ENCODE assay signal across 9 mouse cellular contexts in genomic region chr16:50689525-50689924, GRCm38 (mm10).
DNase-seq lines count a peak whose midpoint lies in the region; ATAC-seq and TF ChIP-seq lines count a peak whose summit lies in the region.
"Had no signal": no experiment of that assay in that cellular context is flagged by ENCODE, and none has a peak within 500 bp of the region (broad histone marks: within the 10 kb centered on the region; RNA-seq: fewer than 3 reads in every experiment).

No protein-coding gene starts in this region.

- H3K4me1 ChIP-seq in heart, adult 2 months (ENCODE audit: control insufficient read depth, insufficient read depth, low read length), result peaks cover 1% of the 10 kb centered on the region; the same call in 1 of the 2 replicates
- no peaks in the 10 kb centered on the region for H3K4me1 ChIP-seq in liver, embryonic 14.5 days (replicated peaks; ENCODE audit: control insufficient read depth in 2 of 2, insufficient read depth in 2 of 2, low read length in 1 of 2)
- 0 out of 2 replicates have a peak, but pooled peaks cover 5% of the 10 kb centered on the region for H3K4me1 ChIP-seq in liver, embryonic 12.5 days
- peaks cover 25% of the 10 kb centered on the region for H3K4me1 ChIP-seq in bone marrow macrophage, adult 2 months (ENCODE audit: control insufficient read depth, insufficient read depth, low read length)
- H3K4me1 ChIP-seq in intestine, postnatal 0 days (replicated peaks; ENCODE audit: control insufficient read depth, insufficient read depth, low read length), result no peaks in the 10 kb centered on the region

- ATAC-seq in liver, embryonic 14.5 days (ENCODE audit: insufficient read depth), result no peak
- no peak for ATAC-seq in liver, embryonic 12.5 days
- no peak for ATAC-seq in intestine, postnatal 0 days

- DNase-seq in heart, adult 2 months, result no peak
- DNase-seq in heart, postnatal 14 days, result no peak
- no peak for DNase-seq in liver, embryonic 14.5 days (ENCODE audit: low read depth in 3 of 3, low spot score in 3 of 3)
- DNase-seq in testis, postnatal 14 days (ENCODE audit: low spot score), result no peak
- no peak for DNase-seq in adrenal gland, postnatal 14 days
- DNase-seq: right cerebral cortex, postnatal 25 days had no signal

- no peak for TF ChIP-seq EP300 in heart, adult 2 months (IDR thresholded peaks at IDR 0.05; ENCODE audit: insufficient read depth, low read depth, low read length)
- no peak for TF ChIP-seq EP300 in liver, embryonic 14.5 days (IDR thresholded peaks at IDR 0.05; ENCODE audit: low read depth)

- H3K36me3 ChIP-seq in heart, adult 2 months (ENCODE audit: control insufficient read depth, insufficient read depth, low read length), result no peaks in the 10 kb centered on the region
- no peaks in the 10 kb centered on the region for H3K36me3 ChIP-seq in liver, embryonic 14.5 days (replicated peaks; ENCODE audit: control insufficient read depth, insufficient read depth, low read depth)
- no peaks in the 10 kb centered on the region for H3K36me3 ChIP-seq in liver, embryonic 12.5 days
- no peaks in the 10 kb centered on the region for H3K36me3 ChIP-seq in intestine, postnatal 0 days (ENCODE audit: control insufficient read depth, insufficient read depth)

- no peaks in the 10 kb centered on the region for H3K79me2 ChIP-seq in heart, adult 2 months (replicated peaks; ENCODE audit: control insufficient read depth, insufficient read depth, low read length)

- H3K4me3 ChIP-seq in heart, adult 2 months, result peak overlapping the region; percentile 39
- no peak overlapping the region for H3K4me3 ChIP-seq in liver, embryonic 14.5 days (ENCODE audit: insufficient read depth in 1 of 2, low read depth in 2 of 2, low read length in 2 of 2)
- H3K4me3 ChIP-seq in liver, embryonic 12.5 days, result no peak overlapping the region
- peak overlapping the region; percentile 75 for H3K4me3 ChIP-seq in bone marrow macrophage, adult 2 months (ENCODE audit: insufficient read depth, low read length)
- H3K4me3 ChIP-seq in intestine, postnatal 0 days (ENCODE audit: low read depth, low read length), result peak overlapping the region; percentile 9; the same call in 1 of the 2 replicates

- H3K27me3 ChIP-seq in heart, adult 2 months (ENCODE audit: control insufficient read depth, insufficient read depth, low read length), result no peaks in the 10 kb centered on the region
- H3K27me3 ChIP-seq in liver, embryonic 14.5 days (ENCODE audit: control insufficient read depth, insufficient read depth, low read length), result no peaks in the 10 kb centered on the region
- no peaks in the 10 kb centered on the region for H3K27me3 ChIP-seq in liver, embryonic 12.5 days (replicated peaks)
- H3K27me3 ChIP-seq in intestine, postnatal 0 days (replicated peaks; ENCODE audit: control insufficient read depth, insufficient read depth, low read length), result no peaks in the 10 kb centered on the region

- intact Hi-C loops in heart, adult 2 months (cut with DNase I), result no loop called here
- intact Hi-C loops in heart, postnatal 14 days (cut with DNase I), result no loop called here

- H3K9ac ChIP-seq in heart, adult 2 months (ENCODE audit: low read depth, low read length), result no peak overlapping the region
- no peak overlapping the region for H3K9ac ChIP-seq in liver, embryonic 14.5 days (replicated peaks)
- no peak overlapping the region for H3K9ac ChIP-seq in liver, embryonic 12.5 days
- H3K9ac ChIP-seq in intestine, postnatal 0 days (ENCODE audit: low read depth, low read length), result no peak overlapping the region

- WGBS in heart, adult 2 months, result 35% methylated on average over 10 of the region's 10 CpGs
- 37% methylated on average over 10 of the region's 10 CpGs for WGBS in liver, embryonic 14.5 days (ENCODE audit: insufficient replicate concordance)
- 54% methylated on average over 10 of the region's 10 CpGs for WGBS in liver, embryonic 12.5 days (ENCODE audit: insufficient replicate concordance)
- WGBS in intestine, postnatal 0 days, result 52% methylated on average over 10 of the region's 10 CpGs

- TF ChIP-seq POLR2A in heart, adult 2 months (IDR thresholded peaks at IDR 0.05; ENCODE audit: insufficient read depth, low read depth, low read length), result no peak
- no peak for TF ChIP-seq POLR2A in bone marrow macrophage, adult 2 months (IDR thresholded peaks at IDR 0.05; ENCODE audit: borderline replicate concordance, low read depth, low read length)

- no peak for TF ChIP-seq CTCF in heart, adult 2 months (IDR thresholded peaks at IDR 0.05)
- no peak for TF ChIP-seq CTCF in liver, embryonic 14.5 days (IDR thresholded peaks at IDR 0.05; ENCODE audit: low read depth)
- TF ChIP-seq CTCF in bone marrow macrophage, adult 2 months (IDR thresholded peaks at IDR 0.05; ENCODE audit: low read depth, low read length), result no peak
- TF ChIP-seq CTCF in intestine, postnatal 0 days (IDR thresholded peaks at IDR 0.05; ENCODE audit: low read depth), result no peak

- H3K4me2 ChIP-seq in liver, embryonic 14.5 days (ENCODE audit: low read depth), result peak overlapping the region; percentile 18
- no peak overlapping the region for H3K4me2 ChIP-seq in liver, embryonic 12.5 days
- peak overlapping the region; percentile 51 for H3K4me2 ChIP-seq in intestine, postnatal 0 days (replicated peaks; ENCODE audit: low read depth)

- no peak overlapping the region for H3K27ac ChIP-seq in heart, adult 2 months
- H3K27ac ChIP-seq in liver, embryonic 14.5 days, result no peak overlapping the region
- H3K27ac ChIP-seq in liver, embryonic 12.5 days, result no peak overlapping the region
- H3K27ac ChIP-seq in bone marrow macrophage, adult 2 months (ENCODE audit: insufficient read depth, low read depth, low read length), result peak overlapping the region; percentile 11
- H3K27ac ChIP-seq in intestine, postnatal 0 days (ENCODE audit: low read depth, low read length), result no peak overlapping the region

- H3K9me3 ChIP-seq in liver, embryonic 14.5 days (ENCODE audit: control insufficient read depth, low read length), result no peaks in the 10 kb centered on the region
- H3K9me3 ChIP-seq in liver, embryonic 12.5 days (replicated peaks), result no peaks in the 10 kb centered on the region
- no peaks in the 10 kb centered on the region for H3K9me3 ChIP-seq in intestine, postnatal 0 days (ENCODE audit: control insufficient read depth)

Comparison
In these comparisons a context has a peak if more than half of its experiments do, and no peak if none do; other contexts are left out.
1. H3K4me3 ChIP-seq: peak in heart, adult 2 months (single experiment), bone marrow macrophage, adult 2 months (single experiment) and intestine, postnatal 0 days (single experiment); none in liver, embryonic 14.5 days (0 of 2) and liver, embryonic 12.5 days (single experiment).